ENCODE assay signal across 8 mouse cellular contexts in the genomic region with DNA sequence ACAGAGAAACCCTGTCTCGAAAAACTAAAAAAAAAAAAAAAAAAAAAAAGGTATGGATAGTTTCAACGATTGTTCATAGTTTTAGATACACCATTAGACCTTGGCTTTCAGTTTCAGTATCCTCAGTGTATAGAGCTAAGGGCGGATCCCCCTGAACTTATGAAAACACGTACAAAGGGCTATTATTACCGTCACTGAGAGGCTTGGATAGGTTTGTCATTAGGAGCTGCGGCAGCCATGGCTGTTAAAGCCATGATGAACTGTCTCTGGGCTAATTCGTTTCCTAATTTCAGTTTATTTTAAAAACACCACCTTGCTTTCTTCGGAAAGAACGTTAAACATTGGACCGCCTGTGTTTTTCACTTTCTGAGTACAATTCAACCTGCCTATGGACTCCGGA. TPM values are rescaled to one million over a fixed set of nuclear protein-coding genes. Genes with fewer than 3 reads are reported as not detected.
DNase-seq lines count a peak whose midpoint lies in the region; ATAC-seq and TF ChIP-seq lines count a peak whose summit lies in the region.

No protein-coding gene starts in this region.

- peaks cover 11% of the 10 kb centered on the region; the same call in 1 of the 2 replicates for H3K36me3 ChIP-seq in liver, adult 2 months (ENCODE audit: control insufficient read depth, insufficient read depth, low read length)
- peaks cover 15% of the 10 kb centered on the region for H3K36me3 ChIP-seq in embryonic facial prominence, embryonic 10.5 days (replicated peaks)
- H3K36me3 ChIP-seq in hindbrain, postnatal 0 days (ENCODE audit: insufficient read depth, low read length) = peaks cover 8% of the 10 kb centered on the region; the same call in 1 of the 2 replicates
- H3K36me3 ChIP-seq in midbrain, embryonic 10.5 days = peaks cover 12% of the 10 kb centered on the region

- H3K4me3 ChIP-seq in liver, adult 2 months (ENCODE audit: insufficient read depth, low read depth, low read length) = peak overlapping the region; percentile 93
- H3K4me3 ChIP-seq in embryonic facial prominence, embryonic 10.5 days = peak overlapping the region; percentile 84
- peak overlapping the region; percentile 82 for H3K4me3 ChIP-seq in hindbrain, postnatal 0 days (ENCODE audit: low read length)
- H3K4me3 ChIP-seq in midbrain, embryonic 10.5 days = peak overlapping the region; percentile 70

- no peaks in the 10 kb centered on the region for H3K79me2 ChIP-seq in liver, adult 2 months (ENCODE audit: control insufficient read depth, insufficient read depth, low read length)

- H3K4me1 ChIP-seq in liver, adult 2 months (ENCODE audit: control insufficient read depth, insufficient read depth, low read length) = peaks cover 5% of the 10 kb centered on the region; the same call in 1 of the 2 replicates
- H3K4me1 ChIP-seq in embryonic facial prominence, embryonic 10.5 days = peaks cover 7% of the 10 kb centered on the region; the same call in 1 of the 2 replicates
- H3K4me1 ChIP-seq in hindbrain, postnatal 0 days (ENCODE audit: insufficient read depth, low read length) = no peaks in the 10 kb centered on the region
- H3K4me1 ChIP-seq in midbrain, embryonic 10.5 days = peaks cover 4% of the 10 kb centered on the region

- whole genome bisulfite sequencing in liver, adult 2 months = 15% methylated on average over 11 of the region's 11 CpGs
- 32% methylated on average over 11 of the region's 11 CpGs for WGBS in embryonic facial prominence, embryonic 10.5 days
- 22% methylated on average over 11 of the region's 11 CpGs for WGBS in hindbrain, postnatal 0 days
- 31% methylated on average over 11 of the region's 11 CpGs for whole genome bisulfite sequencing in midbrain, embryonic 10.5 days

- DNase-seq in liver, adult 2 months (ENCODE audit: extremely low read depth, low read depth, low spot score) = no peak
- DNase-seq in liver (no peak), adipocyte (ENCODE audit: low spot score) (no peak)
- no peak for DNase-seq in embryonic facial prominence, embryonic 10.5 days (ENCODE audit: low spot score)
- DNase-seq in hindbrain, postnatal 0 days (ENCODE audit: low spot score) = peak; percentile 42
- no peak for DNase-seq in midbrain, embryonic 10.5 days (ENCODE audit: low spot score)
- DNase-seq in cerebellum, postnatal 4 days (ENCODE audit: low spot score in 2 of 2) = no peak
- DNase-seq in gastrocnemius, postnatal 10 days = no peak

- peak; percentile 39 for ATAC-seq in hindbrain, postnatal 0 days

- TF ChIP-seq POLR2A in liver, adult 2 months (IDR thresholded peaks at IDR 0.05; ENCODE audit: extremely low read depth, insufficient read depth, low read length) = no peak

- peak overlapping the region; percentile 48; the same call in 1 of the 2 replicates for H3K9ac ChIP-seq in liver, adult 2 months (ENCODE audit: low read depth, low read length)
- peak overlapping the region; percentile 77 for H3K9ac ChIP-seq in hindbrain, postnatal 0 days (replicated peaks; ENCODE audit: low read length)

- H3K4me2 ChIP-seq in hindbrain, postnatal 0 days (ENCODE audit: low read depth, low read length) = peak overlapping the region; percentile 80

- no peak overlapping the region for H3K27ac ChIP-seq in liver, adult 2 months (replicated peaks; ENCODE audit: insufficient read depth, low read depth, low read length)
- H3K27ac ChIP-seq in embryonic facial prominence, embryonic 10.5 days (replicated peaks) = peak overlapping the region; percentile 93; the same call in 1 of the 2 replicates
- peak overlapping the region; percentile 94 for H3K27ac ChIP-seq in hindbrain, postnatal 0 days
- peak overlapping the region; percentile 91 for H3K27ac ChIP-seq in midbrain, embryonic 10.5 days (replicated peaks)

- no peaks in the 10 kb centered on the region for H3K9me3 ChIP-seq in embryonic facial prominence, embryonic 10.5 days
- H3K9me3 ChIP-seq in hindbrain, postnatal 0 days (ENCODE audit: low read length) = no peaks in the 10 kb centered on the region
- no peaks in the 10 kb centered on the region for H3K9me3 ChIP-seq in midbrain, embryonic 10.5 days (replicated peaks)

- no peak for TF ChIP-seq CTCF in liver, adult 2 months (IDR thresholded peaks at IDR 0.05; ENCODE audit: low read depth, low read length)
- TF ChIP-seq CTCF in hindbrain, postnatal 0 days (IDR thresholded peaks at IDR 0.05; ENCODE audit: low read depth) = no peak

- H3K27me3 ChIP-seq in liver, adult 2 months (ENCODE audit: control insufficient read depth, insufficient read depth, low read length) = no peaks in the 10 kb centered on the region
- 0 out of 2 replicates have a peak, but pooled peaks cover 4% of the 10 kb centered on the region for H3K27me3 ChIP-seq in embryonic facial prominence, embryonic 10.5 days (replicated peaks; ENCODE audit: low read depth, poor library complexity, severe bottlenecking)
- no peaks in the 10 kb centered on the region for H3K27me3 ChIP-seq in hindbrain, postnatal 0 days (ENCODE audit: insufficient read depth, low read length)
- H3K27me3 ChIP-seq in midbrain, embryonic 10.5 days (ENCODE audit: low read depth, poor library complexity, severe bottlenecking) = no peaks in the 10 kb centered on the region

RNA-seq across cellular contexts. Expression of a gene that starts 22.7 kb away (rescaled TPM):
- total RNA-seq in liver, adult 2 months (2014; rRNA removed) = 11.8 and 12.6 TPM in 2 replicates
- 18.9 and 21.7 TPM in 2 replicates for polyA plus RNA-seq in liver, adult 2 months (2012; rRNA removed)
- polyA plus RNA-seq in embryonic facial prominence, embryonic 10.5 days (2016; fragmentation: Nextera tagmentation; extraction: Ambion mirVana) = 79.3 and 79.7 TPM in 2 replicates
- 23.4 and 33.0 TPM in 2 replicates for total RNA-seq in hindbrain, postnatal 0 days (2014; rRNA removed)
- 114 and 123 TPM in 2 replicates for polyA plus RNA-seq in hindbrain, postnatal 0 days (2015; fragmentation: Nextera tagmentation; extraction: Ambion mirVana)
- 71.4 and 72.5 TPM in 2 replicates for polyA plus RNA-seq in midbrain, embryonic 10.5 days (2016; fragmentation: Nextera tagmentation; extraction: Ambion mirVana)
- total RNA-seq in gastrocnemius, postnatal 10 days (2021) = 10 to 100 TPM; 74.9 to 80.2 TPM

RNA-seq across cellular contexts. Expression of a gene that starts 36.1 kb away (rescaled TPM):
- total RNA-seq in liver, adult 2 months (2014; rRNA removed) = 6.7 and 7.2 TPM in 2 replicates
- polyA plus RNA-seq in liver, adult 2 months (2012; rRNA removed) = 0.63 and 1.1 TPM in 2 replicates
- 29.0 and 32.8 TPM in 2 replicates for polyA plus RNA-seq in embryonic facial prominence, embryonic 10.5 days (2016; fragmentation: Nextera tagmentation; extraction: Ambion mirVana)
- total RNA-seq in hindbrain, postnatal 0 days (2014; rRNA removed) = 7.1 and 8.5 TPM in 2 replicates
- polyA plus RNA-seq in hindbrain, postnatal 0 days (2015; fragmentation: Nextera tagmentation; extraction: Ambion mirVana) = 15.3 and 15.8 TPM in 2 replicates
- polyA plus RNA-seq in midbrain, embryonic 10.5 days (2016; fragmentation: Nextera tagmentation; extraction: Ambion mirVana) = 29.3 and 32.3 TPM in 2 replicates
- 10 to 100 TPM; 54.0 to 58.6 TPM for total RNA-seq in gastrocnemius, postnatal 10 days (2021)

RNA-seq across cellular contexts. Expression of a gene that starts 38.1 kb away (rescaled TPM):
- total RNA-seq in liver, adult 2 months (2014; rRNA removed) = 3.3 and 3.5 TPM in 2 replicates
- 0.24 and 0.29 TPM in 2 replicates for polyA plus RNA-seq in liver, adult 2 months (2012; rRNA removed)
- polyA plus RNA-seq in embryonic facial prominence, embryonic 10.5 days (2016; fragmentation: Nextera tagmentation; extraction: Ambion mirVana) = 29.6 and 31.6 TPM in 2 replicates
- total RNA-seq in hindbrain, postnatal 0 days (2014; rRNA removed) = 28.6 and 29.1 TPM in 2 replicates
- polyA plus RNA-seq in hindbrain, postnatal 0 days (2015; fragmentation: Nextera tagmentation; extraction: Ambion mirVana) = 24.2 and 24.6 TPM in 2 replicates
- 33.8 and 43.8 TPM in 2 replicates for polyA plus RNA-seq in midbrain, embryonic 10.5 days (2016; fragmentation: Nextera tagmentation; extraction: Ambion mirVana)
- total RNA-seq in gastrocnemius, postnatal 10 days (2021) = 1 to 10 TPM; 4.3 to 6.1 TPM

RNA-seq across cellular contexts. Expression of a gene that starts 38.3 kb away (rescaled TPM):
- total RNA-seq in liver, adult 2 months (2014; rRNA removed) = 9.9 and 13.0 TPM in 2 replicates
- polyA plus RNA-seq in liver, adult 2 months (2012; rRNA removed) = 3.6 and 3.8 TPM in 2 replicates
- 118 and 122 TPM in 2 replicates for polyA plus RNA-seq in embryonic facial prominence, embryonic 10.5 days (2016; fragmentation: Nextera tagmentation; extraction: Ambion mirVana)
- 4.4 and 7.2 TPM in 2 replicates for total RNA-seq in hindbrain, postnatal 0 days (2014; rRNA removed)
- polyA plus RNA-seq in hindbrain, postnatal 0 days (2015; fragmentation: Nextera tagmentation; extraction: Ambion mirVana) = 65.1 and 65.5 TPM in 2 replicates
- polyA plus RNA-seq in midbrain, embryonic 10.5 days (2016; fragmentation: Nextera tagmentation; extraction: Ambion mirVana) = 102 and 116 TPM in 2 replicates
- 10 to 100 TPM; 21.4 to 26.5 TPM for total RNA-seq in gastrocnemius, postnatal 10 days (2021)

Comparison
In these comparisons a context has a peak if more than half of its experiments do, and no peak if none do; other contexts are left out.
1. RNA of a gene that starts 38.1 kb away (polyA plus RNA-seq): 33.8 to 43.8 TPM in midbrain, embryonic 10.5 days, 29.6 to 31.6 TPM in embryonic facial prominence, embryonic 10.5 days and 24.2 to 24.6 TPM in hindbrain, postnatal 0 days; 0.24 to 0.29 TPM in liver, adult 2 months; every median in the first group is over 10 times any median in the second.
2. Peak in every context shown above with its lines, with median percentiles within 50 percentile points of each other: H3K4me3 ChIP-seq.